Mouse (Mus musculus): ENCODE measurements around the gene Tnrc6b. TPM values are rescaled to one million over a fixed set of nuclear protein-coding genes. Genes with fewer than 3 reads are reported as not detected.

The Tnrc6b gene
- polyA plus RNA-seq (2012; rRNA removed): 17.8 and 18.9 TPM in 2 replicates

GRCm38 (mm10) chr15:80710608-80711363 is at the start of gene Tnrc6b:
Gene Tnrc6b (plus strand): TSS chr15:80711313.

GRCm38 (mm10) chr15:80671295-80672252 is 39.5 kb upstream of the Tnrc6b start, which contains the start of gene Fam83f:
Gene Fam83f (plus strand): TSS chr15:80671847.

GRCm38 (mm10) chr15:80948145-80949135 is 237.3 kb downstream of the Tnrc6b start, which contains the start of gene Adsl:
Gene Adsl (plus strand): TSS chr15:80948490.

GRCm38 (mm10) chr15:80977620-80978334 is 266.7 kb downstream of the Tnrc6b start, which contains the start of gene Sgsm3:
Gene Sgsm3 (plus strand): TSS chr15:80977765.

Other genes with a start within 250 kb of the Tnrc6b start
- gene Enthd1, start 146.2 kb upstream of the Tnrc6b start, polyA plus RNA-seq (2012; rRNA removed): 0.04 TPM in 1 of 2 replicates, not detected in the other
- gene Grap2, start 138.7 kb upstream of the Tnrc6b start, polyA plus RNA-seq (2012; rRNA removed): 0.05 and 0.07 TPM in 2 replicates
- gene Fam83f, start 39.5 kb upstream of the Tnrc6b start, polyA plus RNA-seq (2012; rRNA removed): 0.31 and 0.39 TPM in 2 replicates
- 75.1 and 78.7 TPM in 2 replicates for gene Adsl, start 237.2 kb downstream of the Tnrc6b start, polyA plus RNA-seq (2012; rRNA removed)